Mouse (Mus musculus): ENCODE measurements at regions not wholly inside any gene's neighbourhood (a gene's known extent, or its start where the extent isn't known, plus 50 kb on each side); places are given as distances from the start of the nearest gene placed in this dataset.

- intact Hi-C loops (cut with DNase I) = no loop called here
Measured at GRCm38 (mm10) chr2:18617520-18617919, 54.7 kb upstream of the Commd3 start.

- intact Hi-C loops (cut with DNase I) = no loop called here
Measured at GRCm38 (mm10) chr2:18609868-18610185, 62.4 kb upstream of the Commd3 start.

- intact Hi-C loops (cut with DNase I) = no loop called here
Measured at GRCm38 (mm10) chr2:18609075-18609867, 62.9 kb upstream of the Commd3 start.

- intact Hi-C loops (cut with DNase I) = no loop called here
Measured at GRCm38 (mm10) chr2:18608260-18609074, 63.7 kb upstream of the Commd3 start.

GRCm38 (mm10) chr2:18607586-18608259, 64.5 kb upstream of the Commd3 start:
- intact Hi-C loops (cut with DNase I) = no loop called here

GRCm38 (mm10) chr2:18607088-18607487, 65.1 kb upstream of the Commd3 start:
- intact Hi-C loops (cut with DNase I) = no loop called here

GRCm38 (mm10) chr2:18592221-18592620, 80.0 kb upstream of the Commd3 start:
- intact Hi-C loops (cut with DNase I) = no loop called here

GRCm38 (mm10) chr2:18588232-18588631, 84.0 kb upstream of the Commd3 start:
- intact Hi-C loops (cut with DNase I) = loop anchor here (5.0 to 10.0 kb wide), 5 partner anchors 84 to 563 kb away; partner anchors contain the start of genes Commd3, Dnajc1 and Spag6

- intact Hi-C loops (cut with DNase I) = loop anchor here (5.0 to 10.0 kb wide), 5 partner anchors 85 to 563 kb away; partner anchors contain the start of genes Commd3, Dnajc1 and Spag6
Measured at GRCm38 (mm10) chr2:18587746-18588231, 84.4 kb upstream of the Commd3 start.

- intact Hi-C loops (cut with DNase I) = loop anchor here (5.0 to 10.0 kb wide), 5 partner anchors 85 to 562 kb away; partner anchors contain the start of genes Commd3, Dnajc1 and Spag6
Measured at GRCm38 (mm10) chr2:18586925-18587724, 85.1 kb upstream of the Commd3 start.

- intact Hi-C loops (cut with DNase I) = loop anchor here (5.0 to 10.0 kb wide), 5 partner anchors 87 to 561 kb away; partner anchors contain the start of genes Commd3, Dnajc1 and Spag6
Measured at GRCm38 (mm10) chr2:18585564-18586336, 86.4 kb upstream of the Commd3 start.

- intact Hi-C loops (cut with DNase I) = no loop called here
Measured at GRCm38 (mm10) chr2:18558133-18558532, 114.1 kb upstream of the Commd3 start.

GRCm38 (mm10) chr2:18547964-18548643, 124.1 kb upstream of the Commd3 start:
- intact Hi-C loops (cut with DNase I) = no loop called here

- intact Hi-C loops (cut with DNase I) = no loop called here
Measured at GRCm38 (mm10) chr2:18524387-18524786, 131.8 kb upstream of the Dnajc1 start.

- intact Hi-C loops (cut with DNase I) = no loop called here
Measured at GRCm38 (mm10) chr2:18523911-18524310, 131.3 kb upstream of the Dnajc1 start.

GRCm38 (mm10) chr2:18513435-18513834, 120.8 kb upstream of the Dnajc1 start:
- intact Hi-C loops (cut with DNase I) = no loop called here

GRCm38 (mm10) chr2:18509317-18509716, 116.7 kb upstream of the Dnajc1 start:
- intact Hi-C loops (cut with DNase I) = no loop called here

- intact Hi-C loops (cut with DNase I) = no loop called here
Measured at GRCm38 (mm10) chr2:18473361-18473771, 80.7 kb upstream of the Dnajc1 start.

GRCm38 (mm10) chr2:18460901-18461300, 68.3 kb upstream of the Dnajc1 start:
- intact Hi-C loops (cut with DNase I) = no loop called here
